Mouse (Mus musculus) neural tube, embryonic 14.5 days (tissue): ENCODE measurements at regions not wholly inside any gene's neighbourhood (a gene's known extent, or its start where the extent isn't known, plus 50 kb on each side); places are given as distances from the start of the nearest gene placed in this dataset.
"Not testable (repeated sequence)": the region's sequence is repeated elsewhere in the genome, so short reads cannot be mapped to it uniquely, and the experiment has no call there.

Experiments used
- ATAC-seq: fragments of 200-750 bp; cut with Nextera tagmentation; 2 replicates; pipeline ENCODE4 v1.8.0; 2017; ENCODE audit warnings: low read depth, mild to moderate bottlenecking, moderate TSS enrichment, moderate library complexity
- H3K27ac ChIP-seq: fragments of 300-500 bp; sonication (generic); 2 replicates; pipeline ENCODE4 v1.5.1; 2014; ENCODE audit warnings: low read depth, mild to moderate bottlenecking, control low read depth, low read length, moderate library complexity, mixed read lengths
- H3K27me3 ChIP-seq: fragments of 300-500 bp; sonication (generic); 2 replicates; pipeline ENCODE4 v1.6.1; 2014; ENCODE audit warnings: low read length; ENCODE audit not compliant: control insufficient read depth, insufficient read depth
- H3K36me3 ChIP-seq: fragments of 300-500 bp; sonication (generic); 2 replicates; pipeline ENCODE4 v1.6.1; 2014; ENCODE audit warnings: low read length, mixed read lengths; ENCODE audit not compliant: control insufficient read depth, insufficient read depth
- H3K4me1 ChIP-seq: fragments of 300-500 bp; sonication (generic); 2 replicates; pipeline ENCODE4 v1.6.1; 2014; ENCODE audit warnings: low read length; ENCODE audit not compliant: control insufficient read depth, insufficient read depth
- H3K4me2 ChIP-seq: fragments of 300-500 bp; sonication (generic); 2 replicates; pipeline ENCODE4 v1.6.1; 2014; ENCODE audit warnings: mild to moderate bottlenecking, low read depth, low read length, control low read depth
- H3K4me3 ChIP-seq: fragments of 300-500 bp; sonication (generic); 2 replicates; pipeline ENCODE4 v1.5.1; 2014; ENCODE audit warnings: low read depth, low read length, control low read depth, mixed read lengths
- H3K9ac ChIP-seq: fragments of 300-500 bp; sonication (generic); replicated peaks from 2 replicates; pipeline ENCODE4 v1.6.1; 2014; ENCODE audit warnings: low read depth, mild to moderate bottlenecking, control low read depth, low read length, mixed read lengths
- H3K9me3 ChIP-seq: fragments of 300-500 bp; sonication (generic); 2 replicates; pipeline ENCODE4 v1.6.1; 2016; ENCODE audit warnings: low read length; ENCODE audit not compliant: control insufficient read depth
- WGBS: fragments of 180-500 bp; shearing (Covaris S2); extraction: QIAGEN DNeasy Blood & Tissue Kit; methylation state at CpG from one replicate; pipeline ENCODE4 v1.1.7; 2014; 5-methylcytosine and 5-hydroxymethylcytosine counted together

DNA sequence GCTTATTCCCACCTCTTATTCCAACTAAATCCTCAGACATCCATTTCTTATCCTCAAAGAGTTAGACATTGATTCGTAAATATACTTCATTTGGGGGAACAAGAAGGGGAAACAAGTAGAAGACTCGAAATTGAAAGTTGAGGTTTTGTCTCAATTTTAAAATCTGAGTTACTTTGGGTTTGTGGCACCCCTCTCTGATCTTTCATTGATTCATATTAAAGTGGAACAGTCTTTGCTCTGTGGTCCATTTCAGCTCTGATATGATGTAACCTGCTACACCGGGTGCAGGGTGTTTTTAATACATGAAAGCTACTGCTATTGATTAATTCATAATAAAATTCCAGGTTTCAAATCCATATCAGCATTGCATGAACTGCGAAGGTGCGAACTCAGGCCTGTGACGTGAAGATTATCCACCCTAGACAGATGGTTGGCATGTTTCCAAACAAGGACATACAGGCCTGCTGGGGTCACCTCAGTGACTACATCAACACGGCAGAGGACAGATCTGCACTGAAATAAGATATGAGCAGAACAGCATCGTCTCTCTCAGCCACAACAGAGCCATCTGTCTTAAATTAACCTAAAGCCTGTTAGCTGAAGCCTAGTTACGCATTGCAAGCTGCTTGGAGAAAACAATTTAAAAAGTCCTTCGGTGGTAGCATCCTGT is 101.5 kb upstream of the Prlr start:
- H3K27ac ChIP-seq: no peak overlapping the region

DNA sequence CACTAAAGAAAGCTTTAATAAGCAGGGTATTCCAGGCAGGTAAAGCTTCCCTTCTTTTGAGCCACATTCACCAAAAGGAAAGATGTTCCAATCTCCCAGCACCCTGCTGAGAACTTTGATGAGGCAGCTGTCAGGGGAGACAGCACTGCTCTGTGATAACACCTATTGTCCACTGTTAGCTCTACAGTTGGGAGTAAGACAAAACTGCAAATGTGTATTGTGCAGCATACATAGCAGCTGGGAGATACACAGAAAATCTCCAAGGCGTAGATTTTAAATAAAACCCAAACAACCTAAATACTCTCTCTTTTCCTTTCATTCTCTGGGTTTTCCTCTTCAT is 101.0 kb upstream of the Prlr start:
- no peak for ATAC-seq
- no peak overlapping the region for H3K4me3 ChIP-seq
- no peaks in the 10 kb centered on the region for H3K9me3 ChIP-seq
- no peak overlapping the region for H3K27ac ChIP-seq
- no peaks in the 10 kb centered on the region for H3K27me3 ChIP-seq
- H3K36me3 ChIP-seq: no peaks in the 10 kb centered on the region
- no peak overlapping the region for H3K4me2 ChIP-seq
- H3K9ac ChIP-seq: no peak overlapping the region
- H3K4me1 ChIP-seq: no peaks in the 10 kb centered on the region
- WGBS: 83% methylated on average over 1 of the region's 1 CpGs

More for the DNA sequence above, 101.5 kb upstream of the Prlr start:
- H3K9me3 ChIP-seq: no peaks in the 10 kb centered on the region
- no peak for ATAC-seq
- no peak overlapping the region for H3K9ac ChIP-seq
- H3K4me2 ChIP-seq: no peak overlapping the region
- no peaks in the 10 kb centered on the region for H3K27me3 ChIP-seq
- WGBS: 67% methylated on average over 10 of the region's 10 CpGs
- H3K4me1 ChIP-seq: no peaks in the 10 kb centered on the region
- H3K36me3 ChIP-seq: no peaks in the 10 kb centered on the region
- no peak overlapping the region for H3K4me3 ChIP-seq

DNA sequence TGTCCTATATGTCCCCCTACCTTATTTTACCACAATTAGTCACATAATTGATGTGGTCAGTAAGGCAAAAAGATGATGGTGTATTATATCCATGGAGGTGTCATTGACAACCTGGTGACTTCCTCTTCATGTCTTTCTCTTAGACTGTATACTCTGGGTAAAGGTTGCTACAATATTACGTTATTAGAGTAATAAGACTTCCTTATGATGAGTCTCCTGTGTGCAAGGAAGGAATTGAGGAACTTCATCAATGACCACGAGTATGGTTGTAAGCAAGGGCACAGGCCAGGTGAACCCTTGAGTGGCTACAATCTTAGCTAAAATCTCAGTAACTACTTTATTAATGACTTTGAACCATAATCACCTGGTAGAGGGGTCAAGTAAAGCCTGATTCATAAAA is 98.6 kb upstream of the Prlr start:
- no peak for ATAC-seq

DNA sequence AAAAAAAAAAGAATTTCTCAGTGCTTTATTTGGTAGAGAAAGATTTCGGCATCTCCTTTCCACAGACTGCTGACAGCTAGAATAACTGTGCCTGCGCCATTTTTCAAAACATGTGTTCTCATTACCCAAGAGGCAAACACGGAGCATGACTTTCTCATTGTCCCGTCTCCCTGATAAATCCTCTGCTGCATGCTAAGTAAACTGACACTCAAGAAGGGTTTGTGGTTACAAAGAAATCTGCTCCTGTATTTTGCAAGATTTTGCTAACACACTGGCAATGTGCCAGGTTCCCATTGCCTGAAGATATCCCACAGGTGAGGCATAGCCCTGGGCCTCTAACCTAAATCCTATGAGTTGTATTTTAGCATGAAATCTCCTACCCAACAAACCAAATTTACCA is 97.5 kb upstream of the Prlr start:
- H3K4me2 ChIP-seq: no peak overlapping the region
- no peak overlapping the region for H3K27ac ChIP-seq
- H3K36me3 ChIP-seq: no peaks in the 10 kb centered on the region
- no peak for ATAC-seq
- H3K27me3 ChIP-seq: no peaks in the 10 kb centered on the region
- H3K4me1 ChIP-seq: no peaks in the 10 kb centered on the region
- H3K9ac ChIP-seq: no peak overlapping the region
- no peaks in the 10 kb centered on the region for H3K9me3 ChIP-seq
- no peak overlapping the region for H3K4me3 ChIP-seq
- 95% methylated on average over 4 of the region's 4 CpGs for WGBS

More for the DNA sequence above, 98.6 kb upstream of the Prlr start:
- Histone ChIP-seq H3K36me3 (no peaks in the 10 kb centered on the region), H3K27me3 (no peaks in the 10 kb centered on the region), H3K27ac (no peak overlapping the region), H3K4me1 (no peaks in the 10 kb centered on the region), H3K9me3 (no peaks in the 10 kb centered on the region), H3K4me3 (no peak overlapping the region), H3K9ac (no peak overlapping the region), H3K4me2 (no peak overlapping the region)
- WGBS: 87% methylated on average over 2 of the region's 2 CpGs

DNA sequence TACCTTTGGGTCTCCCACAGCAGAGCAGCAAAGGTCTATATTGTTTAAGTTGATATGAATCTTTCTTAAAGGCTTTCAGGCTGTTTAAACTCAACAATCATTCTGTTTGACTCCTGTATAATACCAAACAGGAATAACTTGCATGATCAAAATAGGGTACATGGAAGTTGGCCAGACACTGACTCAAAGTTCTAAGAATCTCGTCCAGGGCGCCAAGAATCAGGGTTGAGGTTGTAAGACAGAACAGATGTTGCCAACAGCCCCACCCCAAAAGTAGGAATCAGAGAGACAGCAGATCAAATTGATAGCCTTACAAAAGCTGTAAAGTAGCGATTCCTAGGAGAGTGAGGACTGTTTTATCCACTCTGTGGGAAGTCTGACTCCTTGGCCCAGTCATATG is 88.3 kb upstream of the Prlr start:
- H3K27me3 ChIP-seq: no peaks in the 10 kb centered on the region
- H3K36me3 ChIP-seq: no peaks in the 10 kb centered on the region
- H3K27ac ChIP-seq: no peak overlapping the region
- H3K9ac ChIP-seq: no peak overlapping the region
- no peak overlapping the region for H3K4me2 ChIP-seq
- no peak for ATAC-seq
- no peaks in the 10 kb centered on the region for H3K9me3 ChIP-seq
- H3K4me1 ChIP-seq: no peaks in the 10 kb centered on the region
- 93% methylated on average over 3 of the region's 3 CpGs for WGBS
- no peak overlapping the region for H3K4me3 ChIP-seq

DNA sequence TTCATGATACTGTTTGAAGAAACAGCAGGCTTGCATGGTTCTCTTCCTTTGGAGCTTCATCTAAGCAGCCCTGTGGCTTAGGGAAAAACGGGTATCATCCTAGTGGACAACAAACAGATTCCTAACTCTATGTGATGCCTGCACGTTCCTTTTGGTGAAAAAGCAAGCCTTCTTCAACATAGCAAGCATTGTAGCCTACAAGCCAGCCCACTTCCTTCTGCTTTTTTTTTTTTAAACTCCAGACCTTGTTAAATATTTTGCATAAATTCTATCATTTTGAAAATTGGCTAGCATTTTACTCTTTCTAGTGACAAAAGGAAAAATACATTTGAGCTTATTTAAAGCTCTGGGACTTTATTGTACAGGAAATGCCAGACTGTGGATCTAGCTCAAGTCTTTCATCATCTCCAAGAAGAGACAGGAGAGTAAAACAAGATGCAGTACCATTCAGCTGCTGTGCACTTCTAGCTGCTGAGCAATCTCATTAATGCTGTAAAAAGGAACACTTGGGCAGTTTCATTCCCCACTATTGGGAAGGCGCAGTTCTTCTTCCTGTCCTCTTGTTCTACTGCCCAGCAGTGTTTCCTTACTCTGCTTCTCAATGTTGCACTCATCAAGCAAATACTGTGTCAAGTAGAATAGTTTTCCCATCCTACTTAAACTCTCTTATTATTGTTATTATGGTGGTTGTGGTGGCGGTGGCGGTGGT is 86.5 kb upstream of the Prlr start:
- Histone ChIP-seq H3K36me3 (no peaks in the 10 kb centered on the region), H3K9ac (no peak overlapping the region), H3K4me1 (no peaks in the 10 kb centered on the region), H3K4me2 (no peak overlapping the region), H3K9me3 (no peaks in the 10 kb centered on the region), H3K27me3 (no peaks in the 10 kb centered on the region), H3K27ac (no peak overlapping the region), H3K4me3 (no peak overlapping the region)
- ATAC-seq: no peak
- WGBS: 91% methylated on average over 5 of the region's 5 CpGs

DNA sequence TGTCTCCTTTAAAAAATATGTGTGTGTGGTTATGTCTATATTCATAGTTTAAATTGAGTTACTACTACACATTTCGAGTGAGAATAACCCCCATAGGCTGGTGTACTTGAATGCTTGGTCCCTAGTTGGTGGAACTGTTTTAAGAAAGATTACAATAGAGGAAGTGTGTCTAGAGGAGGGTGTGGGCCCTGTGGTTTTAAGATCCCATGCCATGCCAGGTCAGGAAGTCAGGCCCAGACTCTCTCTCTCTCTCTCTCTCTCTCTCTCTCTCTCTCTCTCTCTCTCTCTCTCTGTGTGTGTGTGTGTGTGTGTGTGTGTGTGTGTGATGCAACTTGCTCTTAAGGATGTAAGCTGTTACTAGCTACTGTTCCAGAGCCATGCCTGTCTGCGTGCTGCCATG is 73.7 kb upstream of the Prlr start:
- Histone ChIP-seq H3K9ac (no peak overlapping the region), H3K4me3 (no peak overlapping the region), H3K4me2 (no peak overlapping the region), H3K9me3 (no peaks in the 10 kb centered on the region), H3K27ac (no peak overlapping the region), H3K36me3 (no peaks in the 10 kb centered on the region), H3K27me3 (no peaks in the 10 kb centered on the region), H3K4me1 (no peaks in the 10 kb centered on the region)
- ATAC-seq: no peak
- WGBS: 81% methylated on average over 2 of the region's 2 CpGs

DNA sequence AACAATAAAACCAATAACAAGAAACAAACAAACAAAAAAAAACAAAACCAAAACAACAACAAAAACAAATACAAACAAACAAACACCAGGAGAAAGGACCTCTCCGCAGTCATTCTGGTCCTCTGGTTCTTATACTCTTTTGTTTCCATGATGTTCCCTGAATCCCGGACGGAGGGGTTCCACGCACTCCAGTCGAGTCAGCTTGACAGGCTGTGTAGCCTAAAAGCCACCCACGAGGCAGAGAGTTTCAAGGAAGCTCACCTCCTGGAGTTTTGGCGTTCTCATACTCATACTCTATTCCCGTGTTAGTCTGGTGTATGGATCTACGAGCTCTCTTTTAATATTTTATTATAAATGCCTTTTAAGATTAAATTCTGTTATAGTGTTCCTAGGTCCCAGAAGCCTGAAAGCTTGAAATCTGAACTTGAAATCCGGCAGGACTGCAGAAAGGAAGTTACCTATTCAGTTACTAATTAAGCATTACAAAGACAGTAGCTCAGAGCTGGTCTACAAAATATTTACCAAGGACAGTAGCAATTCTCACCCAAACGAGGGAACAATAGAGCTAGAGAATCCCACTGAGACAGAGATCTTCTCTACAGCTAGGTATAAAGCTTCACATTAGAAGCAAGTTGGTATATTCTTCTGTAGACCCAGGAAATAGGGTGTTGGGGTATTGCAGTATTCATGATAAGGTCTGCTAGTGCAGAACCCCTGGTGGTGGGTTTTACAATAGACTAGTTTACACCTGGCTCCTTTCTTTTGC is 71.6 kb upstream of the Prlr start:
- WGBS: 68% methylated on average over 11 of the region's 11 CpGs
- H3K9me3 ChIP-seq, H3K27me3 ChIP-seq: not testable (repeated sequence)

DNA sequence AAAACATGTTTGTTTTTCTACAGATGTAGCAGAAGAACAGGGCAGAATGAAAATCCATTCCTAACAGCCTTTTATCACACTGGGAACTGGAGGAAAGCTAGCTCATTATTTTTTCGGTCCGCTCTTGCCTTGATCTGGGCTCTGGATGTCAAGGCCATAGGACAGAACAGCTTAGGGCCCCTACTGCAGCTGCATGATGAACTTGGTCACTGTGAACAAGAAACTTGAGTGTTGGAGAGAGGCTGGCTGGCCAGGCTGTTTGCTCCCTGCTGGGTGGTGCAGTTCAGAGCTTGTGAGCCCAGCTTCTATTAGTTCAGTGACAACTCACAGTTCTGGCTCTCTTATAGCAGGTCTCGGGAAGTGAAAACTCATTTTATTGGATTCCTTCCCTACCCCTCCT is 70.2 kb upstream of the Prlr start:
- no peaks in the 10 kb centered on the region for H3K27me3 ChIP-seq
- no peak overlapping the region for H3K4me3 ChIP-seq
- no peak for ATAC-seq
- H3K27ac ChIP-seq: no peak overlapping the region
- no peak overlapping the region for H3K9ac ChIP-seq
- no peaks in the 10 kb centered on the region for H3K4me1 ChIP-seq
- 92% methylated on average over 3 of the region's 3 CpGs for WGBS
- no peaks in the 10 kb centered on the region for H3K9me3 ChIP-seq
- no peaks in the 10 kb centered on the region for H3K36me3 ChIP-seq
- no peak overlapping the region for H3K4me2 ChIP-seq

More for the DNA sequence above, 71.6 kb upstream of the Prlr start:
- not testable (repeated sequence) for H3K27ac ChIP-seq, H3K4me1 ChIP-seq, H3K36me3 ChIP-seq, H3K4me2 ChIP-seq, H3K4me3 ChIP-seq, ATAC-seq, H3K9ac ChIP-seq
